In genomic region chr1:128399941-128400915, GRCm38 (mm10) we compare ENCODE assay signal across 11 mouse cellular contexts. TPM values are rescaled to one million over a fixed set of nuclear protein-coding genes. Genes with fewer than 3 reads are reported as not detected.
A peak's percentile ranks its signal among the peaks of the same experiment; 100 is the strongest.
DNase-seq lines count a peak whose midpoint lies in the region; ATAC-seq and TF ChIP-seq lines count a peak whose summit lies in the region.
"Had no signal": no experiment of that assay in that cellular context is flagged by ENCODE, and none has a peak within 500 bp of the region (broad histone marks: within the 10 kb centered on the region; RNA-seq: fewer than 3 reads in every experiment).

No protein-coding gene starts in this region.

- ATAC-seq in forebrain, embryonic 11.5 days (replicated peaks; ENCODE audit: low FRiP score), result peak; percentile 37; the same call in 1 of the 2 replicates
- ATAC-seq in hindbrain, embryonic 14.5 days (ENCODE audit: low FRiP score), result no peak
- ATAC-seq in midbrain, postnatal 0 days (ENCODE audit: low FRiP score), result no peak
- ATAC-seq: intestine, postnatal 0 days had no signal

- no peak overlapping the region; the same call in 1 of the 2 replicates for H3K27ac ChIP-seq in forebrain, embryonic 11.5 days (ENCODE audit: low read depth, low read length)
- peak overlapping the region; percentile 58; the same call in 1 of the 2 replicates for H3K27ac ChIP-seq in hindbrain, embryonic 14.5 days
- H3K27ac ChIP-seq in midbrain, postnatal 0 days (ENCODE audit: low read depth, low read length), result no peak overlapping the region
- H3K27ac ChIP-seq: embryonic facial prominence, embryonic 13.5 days had no signal

- H3K4me2 ChIP-seq in forebrain, embryonic 11.5 days (ENCODE audit: low read depth, low read length, severe bottlenecking), result no peak overlapping the region
- no peak overlapping the region for H3K4me2 ChIP-seq in hindbrain, embryonic 14.5 days (replicated peaks)
- H3K4me2 ChIP-seq in midbrain, postnatal 0 days (ENCODE audit: low read depth, low read length, poor library complexity, severe bottlenecking), result no peak overlapping the region
- H3K4me2 ChIP-seq: embryonic facial prominence, embryonic 13.5 days had no signal

- no peaks in the 10 kb centered on the region for H3K27me3 ChIP-seq in forebrain, embryonic 11.5 days (ENCODE audit: control insufficient read depth, insufficient read depth, low read length)
- H3K27me3 ChIP-seq in hindbrain, embryonic 14.5 days (ENCODE audit: control insufficient read depth, insufficient read depth, low read length), result no peaks in the 10 kb centered on the region
- H3K27me3 ChIP-seq in midbrain, postnatal 0 days (ENCODE audit: insufficient read depth, low read length), result no peaks in the 10 kb centered on the region
- H3K27me3 ChIP-seq: embryonic facial prominence, embryonic 13.5 days had no signal

- H3K9me3 ChIP-seq in forebrain, embryonic 11.5 days (ENCODE audit: control insufficient read depth, low read length), result no peaks in the 10 kb centered on the region
- H3K9me3 ChIP-seq in hindbrain, embryonic 14.5 days (ENCODE audit: control insufficient read depth, low read length), result no peaks in the 10 kb centered on the region
- no peaks in the 10 kb centered on the region for H3K9me3 ChIP-seq in midbrain, postnatal 0 days (ENCODE audit: low read length)
- H3K9me3 ChIP-seq: embryonic facial prominence, embryonic 13.5 days had no signal

- WGBS in forebrain, embryonic 11.5 days, result 30% methylated on average over 5 of the region's 5 CpGs
- 23% methylated on average over 5 of the region's 5 CpGs for WGBS in hindbrain, embryonic 14.5 days
- 45% methylated on average over 5 of the region's 5 CpGs for WGBS in midbrain, postnatal 0 days

- no peaks in the 10 kb centered on the region for H3K36me3 ChIP-seq in forebrain, embryonic 11.5 days (ENCODE audit: control insufficient read depth, insufficient read depth, low read length)
- H3K36me3 ChIP-seq in hindbrain, embryonic 14.5 days (replicated peaks; ENCODE audit: control insufficient read depth, insufficient read depth), result peaks cover 21% of the 10 kb centered on the region; the same call in 1 of the 2 replicates
- H3K36me3 ChIP-seq in midbrain, postnatal 0 days (ENCODE audit: insufficient read depth, low read length), result peaks cover 2% of the 10 kb centered on the region; the same call in 1 of the 2 replicates

- no peak for TF ChIP-seq CTCF in midbrain, postnatal 0 days (IDR thresholded peaks at IDR 0.05)

- peaks cover 5% of the 10 kb centered on the region; the same call in 1 of the 2 replicates for H3K4me1 ChIP-seq in forebrain, embryonic 11.5 days (replicated peaks; ENCODE audit: control insufficient read depth, insufficient read depth, low read length)
- H3K4me1 ChIP-seq in hindbrain, embryonic 14.5 days (replicated peaks; ENCODE audit: control insufficient read depth, insufficient read depth, low read length), result peaks cover 13% of the 10 kb centered on the region; the same call in 1 of the 2 replicates
- H3K4me1 ChIP-seq in midbrain, postnatal 0 days (ENCODE audit: insufficient read depth, low read length), result no peaks in the 10 kb centered on the region
- H3K4me1 ChIP-seq: embryonic facial prominence, embryonic 13.5 days had no signal

- no peak overlapping the region for H3K4me3 ChIP-seq in forebrain, embryonic 11.5 days (ENCODE audit: low read depth, low read length)
- H3K4me3 ChIP-seq in hindbrain, embryonic 14.5 days (replicated peaks; ENCODE audit: low read length), result no peak overlapping the region
- no peak overlapping the region for H3K4me3 ChIP-seq in midbrain, postnatal 0 days (ENCODE audit: low read depth, low read length)
- H3K4me3 ChIP-seq: embryonic facial prominence, embryonic 13.5 days had no signal

- peak; percentile 56 for DNase-seq in Muller cell, postnatal 12 days (ENCODE audit: inconsistent ontology term)
- DNase-seq in forebrain, embryonic 11.5 days (ENCODE audit: low spot score), result no peak
- DNase-seq in hindbrain, embryonic 14.5 days (ENCODE audit: low spot score), result no peak
- DNase-seq in midbrain, postnatal 0 days (ENCODE audit: low spot score), result peak; percentile 6
- no peak for DNase-seq in frontal cortex, postnatal 10 days (ENCODE audit: low spot score in 2 of 2)
- DNase-seq in layer of hippocampus, postnatal 25 days (ENCODE audit: extremely low spot score in 1 of 2, low spot score in 1 of 2), result no peak
- no peak for DNase-seq in cerebellum, postnatal 4 days (ENCODE audit: low spot score in 2 of 2)
- DNase-seq: kidney, postnatal 14 days; liver had no signal

- no peak overlapping the region for H3K9ac ChIP-seq in forebrain, embryonic 11.5 days (ENCODE audit: low read length)
- no peak overlapping the region for H3K9ac ChIP-seq in hindbrain, embryonic 14.5 days
- no peak overlapping the region for H3K9ac ChIP-seq in midbrain, postnatal 0 days (replicated peaks; ENCODE audit: low read length, poor library complexity, severe bottlenecking)
- H3K9ac ChIP-seq: embryonic facial prominence, embryonic 13.5 days had no signal

RNA-seq across cellular contexts. Expression of gene Dars, which starts 16.9 kb away (rescaled TPM):
- polyA plus RNA-seq in forebrain, embryonic 11.5 days (2014; fragmentation: Nextera tagmentation; extraction: Ambion mirVana), result 116 and 130 TPM in 2 replicates
- 97.3 and 98.7 TPM in 2 replicates for polyA plus RNA-seq in hindbrain, embryonic 14.5 days (2014; fragmentation: Nextera tagmentation; extraction: Ambion mirVana)
- total RNA-seq in midbrain, postnatal 0 days (2014; rRNA removed), result 53.6 and 62.6 TPM in 2 replicates
- 104 and 105 TPM in 2 replicates for polyA plus RNA-seq in midbrain, postnatal 0 days (2015; fragmentation: Nextera tagmentation; extraction: Ambion mirVana)
- total RNA-seq in layer of hippocampus, postnatal 25 days (2021), result 10 to 100 TPM; 68.7 to 70.1 TPM

RNA-seq across cellular contexts. Expression of gene Mcm6, which starts 40.8 kb away (rescaled TPM):
- 343 and 344 TPM in 2 replicates for polyA plus RNA-seq in forebrain, embryonic 11.5 days (2014; fragmentation: Nextera tagmentation; extraction: Ambion mirVana)
- 64.6 and 82.8 TPM in 2 replicates for polyA plus RNA-seq in hindbrain, embryonic 14.5 days (2014; fragmentation: Nextera tagmentation; extraction: Ambion mirVana)
- 36.3 and 37.3 TPM in 2 replicates for total RNA-seq in midbrain, postnatal 0 days (2014; rRNA removed)
- polyA plus RNA-seq in midbrain, postnatal 0 days (2015; fragmentation: Nextera tagmentation; extraction: Ambion mirVana), result 31.1 and 31.9 TPM in 2 replicates
- 10 to 100 TPM; 16.6 to 17.5 TPM for total RNA-seq in layer of hippocampus, postnatal 25 days (2021)

Comparison
In these comparisons a context has a peak if more than half of its experiments do, and no peak if none do; other contexts are left out.
1. DNase-seq: peak in Muller cell, postnatal 12 days (single experiment) and midbrain, postnatal 0 days (single experiment); none in forebrain, embryonic 11.5 days (single experiment), hindbrain, embryonic 14.5 days (single experiment), frontal cortex, postnatal 10 days (0 of 2), layer of hippocampus, postnatal 25 days (0 of 2) and cerebellum, postnatal 4 days (0 of 2).